Mouse (Mus musculus) testis, postnatal 10 days (tissue): ENCODE results near the gene Lcor.
A peak's percentile ranks its signal among the peaks of the same experiment; 100 is the strongest.

ENCODE experiments used
- DNase-seq: peaks from one replicate; pipeline ENCODE4 v3.0.0; 2021; ENCODE audit warnings: low spot score

Gene Lcor

GRCm38 (mm10) chr19:41476530-41477249 lies 5.7 kb upstream of the Lcor start:
- DNase-seq: no peak

- no peak for DNase-seq
Observed at GRCm38 (mm10) chr19:41481030-41481886, 1.2 kb upstream of the Lcor start.

GRCm38 (mm10) chr19:41481887-41482189 lies 599 bp upstream of the Lcor start:
- no peak for DNase-seq

GRCm38 (mm10) chr19:41482909-41483444 lies 540 bp downstream of the Lcor start:
- DNase-seq: peak; percentile 81

GRCm38 (mm10) chr19:41483445-41484040 lies 1.1 kb downstream of the Lcor start:
- DNase-seq: no peak

GRCm38 (mm10) chr19:41484361-41484760 lies 1.9 kb downstream of the Lcor start:
- DNase-seq: no peak

- no peak for DNase-seq
Observed at GRCm38 (mm10) chr19:41495382-41496032, 13.1 kb downstream of the Lcor start.

GRCm38 (mm10) chr19:41496058-41496457 lies 13.6 kb downstream of the Lcor start:
- no peak for DNase-seq

- no peak for DNase-seq
Observed at GRCm38 (mm10) chr19:41507872-41508271, 25.4 kb downstream of the Lcor start.

- no peak for DNase-seq
Observed at GRCm38 (mm10) chr19:41514836-41515235, 32.4 kb downstream of the Lcor start.

GRCm38 (mm10) chr19:41515549-41515948 lies 33.1 kb downstream of the Lcor start:
- no peak for DNase-seq

- no peak for DNase-seq
Observed at GRCm38 (mm10) chr19:41517006-41517405, 34.6 kb downstream of the Lcor start.

GRCm38 (mm10) chr19:41519121-41519520 lies 36.7 kb downstream of the Lcor start:
- DNase-seq: no peak

- DNase-seq: no peak
Observed at GRCm38 (mm10) chr19:41522246-41522645, 39.8 kb downstream of the Lcor start.

GRCm38 (mm10) chr19:41523798-41524563 lies 41.5 kb downstream of the Lcor start:
- no peak for DNase-seq

- DNase-seq: no peak
Observed at GRCm38 (mm10) chr19:41529169-41529568, 46.7 kb downstream of the Lcor start.

- no peak for DNase-seq
Observed at GRCm38 (mm10) chr19:41534021-41534420, 51.6 kb downstream of the Lcor start.

GRCm38 (mm10) chr19:41556981-41557380 lies 74.5 kb downstream of the Lcor start:
- DNase-seq: no peak

- no peak for DNase-seq
Observed at GRCm38 (mm10) chr19:41557491-41557890, 75.1 kb downstream of the Lcor start.

GRCm38 (mm10) chr19:41558891-41559486 lies 76.6 kb downstream of the Lcor start:
- DNase-seq: no peak

- no peak for DNase-seq
Observed at GRCm38 (mm10) chr19:41560856-41561255, 78.4 kb downstream of the Lcor start.
